Mouse (Mus musculus): ENCODE measurements around the gene Scly. TPM values are rescaled to one million over a fixed set of nuclear protein-coding genes. Genes with fewer than 3 reads are reported as not detected.

The Scly gene
- total RNA-seq (2021): 10 to 100 TPM; 15.0 to 16.0 TPM

- DNase-seq (ENCODE audit: low spot score in 2 of 2): peak; percentile 95 to 98
- intact Hi-C loops (cut with DNase I): loop anchor here (5.0 kb wide), 1 partner anchor 46 kb away; the partner anchor contains the start of gene Ube2f
These were observed at the start of gene Scly for GRCm38 (mm10) chr1:91297799-91298744. Scly (plus strand) TSS chr1:91298338.

- intact Hi-C loops (cut with DNase I): loop anchor here (5.0 to 10.0 kb wide), 3 partner anchors 134 to 644 kb away; partner anchors contain the start of gene Cops8
- no peak for DNase-seq (ENCODE audit: low spot score in 2 of 2)
These were observed 49.2 kb upstream of the Scly start for GRCm38 (mm10) chr1:91248970-91249369.

- intact Hi-C loops (cut with DNase I): loop anchor here (5.0 to 10.0 kb wide), 4 partner anchors 48 to 645 kb away; partner anchors contain the start of genes Cops8 and Scly
These were observed 48.3 kb upstream of the Scly start, which contains the start of gene Ube2f for GRCm38 (mm10) chr1:91249564-91250414. Ube2f (plus strand) TSS chr1:91250304.

GRCm38 (mm10) chr1:91250415-91251147, 47.6 kb upstream of the Scly start:
- intact Hi-C loops (cut with DNase I): loop anchor here (5.0 kb wide), 1 partner anchor 47 kb away; the partner anchor contains the start of gene Scly
- DNase-seq (ENCODE audit: low spot score in 2 of 2): peak; percentile 5 to 23

More at GRCm38 (mm10) chr1:91249564-91250414, 48.3 kb upstream of the Scly start, which contains the start of gene Ube2f:
- DNase-seq (ENCODE audit: low spot score in 2 of 2): peak; percentile 95 to 99

GRCm38 (mm10) chr1:91251148-91251650, 46.9 kb upstream of the Scly start:
- peak in 1 of 2 experiments; percentile 7 for DNase-seq (ENCODE audit: low spot score in 2 of 2)
- intact Hi-C loops (cut with DNase I): loop anchor here (5.0 kb wide), 1 partner anchor 46 kb away; the partner anchor contains the start of gene Scly

- intact Hi-C loops (cut with DNase I): loop anchor here (5.0 kb wide), 1 partner anchor 45 kb away; the partner anchor contains the start of gene Scly
- DNase-seq (ENCODE audit: low spot score in 2 of 2): no peak
These were observed 46.2 kb upstream of the Scly start for GRCm38 (mm10) chr1:91251927-91252326.

- intact Hi-C loops (cut with DNase I): no loop called here
- DNase-seq (ENCODE audit: low spot score in 2 of 2): no peak
These were observed 40.2 kb upstream of the Scly start for GRCm38 (mm10) chr1:91257918-91258317.

GRCm38 (mm10) chr1:91259794-91260193, 38.3 kb upstream of the Scly start:
- intact Hi-C loops (cut with DNase I): no loop called here
- no peak for DNase-seq (ENCODE audit: low spot score in 2 of 2)

GRCm38 (mm10) chr1:91262508-91262907, 35.6 kb upstream of the Scly start:
- no peak for DNase-seq (ENCODE audit: low spot score in 2 of 2)
- intact Hi-C loops (cut with DNase I): no loop called here

- peak in 1 of 2 experiments; percentile 33 for DNase-seq (ENCODE audit: low spot score in 2 of 2)
- intact Hi-C loops (cut with DNase I): no loop called here
These were observed 25.9 kb upstream of the Scly start for GRCm38 (mm10) chr1:91272260-91272659.

- no peak for DNase-seq (ENCODE audit: low spot score in 2 of 2)
- intact Hi-C loops (cut with DNase I): no loop called here
These were observed 21.6 kb upstream of the Scly start for GRCm38 (mm10) chr1:91276581-91276980.

- DNase-seq (ENCODE audit: low spot score in 2 of 2): no peak
- intact Hi-C loops (cut with DNase I): no loop called here
These were observed 20.7 kb upstream of the Scly start for GRCm38 (mm10) chr1:91277480-91277879.

- DNase-seq (ENCODE audit: low spot score in 2 of 2): no peak
- intact Hi-C loops (cut with DNase I): no loop called here
These were observed 19.6 kb upstream of the Scly start for GRCm38 (mm10) chr1:91278410-91279119.

- intact Hi-C loops (cut with DNase I): no loop called here
- no peak for DNase-seq (ENCODE audit: low spot score in 2 of 2)
These were observed 19.0 kb upstream of the Scly start for GRCm38 (mm10) chr1:91279126-91279525.

- intact Hi-C loops (cut with DNase I): no loop called here
- no peak for DNase-seq (ENCODE audit: low spot score in 2 of 2)
These were observed 15.6 kb upstream of the Scly start for GRCm38 (mm10) chr1:91282582-91282981.

- intact Hi-C loops (cut with DNase I): no loop called here
- no peak for DNase-seq (ENCODE audit: low spot score in 2 of 2)
These were observed 8.8 kb upstream of the Scly start for GRCm38 (mm10) chr1:91289375-91289774.

- no peak for DNase-seq (ENCODE audit: low spot score in 2 of 2)
- intact Hi-C loops (cut with DNase I): no loop called here
These were observed 5.9 kb upstream of the Scly start for GRCm38 (mm10) chr1:91292101-91292825.
